Mouse (Mus musculus) spleen, adult 2 months (tissue): ENCODE results near the gene Coa4. TPM values are rescaled to one million over a fixed set of nuclear protein-coding genes. Genes with fewer than 3 reads are reported as not detected.
"Not testable (repeated sequence)": the region's sequence is repeated elsewhere in the genome, so short reads cannot be mapped to it uniquely, and the experiment has no call there.

Experiments
- DNase-seq, 2 experiments: peaks; one replicate each; pipeline versions ENCODE4 v3.0.0 to v3.0.0-alpha.2; 2012 to 2021; ENCODE audit warnings: low spot score in 2 of 2, low read depth in 1 of 2
- H3K27ac ChIP-seq: fragments of 200-500 bp; 2 replicates; pipeline ENCODE4 v1.5.1; 2012; ENCODE audit warnings: low read length, inconsistent platforms; ENCODE audit not compliant: insufficient read depth
- H3K27me3 ChIP-seq: fragments of 200-500 bp; 2 replicates; pipeline ENCODE4 v1.6.1; 2012; ENCODE audit warnings: mild to moderate bottlenecking, moderate library complexity, low read length, inconsistent platforms; ENCODE audit not compliant: control insufficient read depth, insufficient read depth
- H3K36me3 ChIP-seq: fragments of 200-500 bp; 2 replicates; pipeline ENCODE4 v1.6.1; 2012; ENCODE audit warnings: mild to moderate bottlenecking, low read length, inconsistent platforms; ENCODE audit not compliant: control insufficient read depth, insufficient read depth
- H3K4me1 ChIP-seq: fragments of 200-500 bp; 2 replicates; pipeline ENCODE4 v1.6.1; 2011; ENCODE audit warnings: inconsistent platforms; ENCODE audit not compliant: control insufficient read depth, insufficient read depth, insufficient read length
- H3K4me3 ChIP-seq: fragments of 200-500 bp; 2 replicates; pipeline ENCODE4 v1.5.1; 2011; ENCODE audit warnings: mild to moderate bottlenecking, inconsistent platforms; ENCODE audit not compliant: insufficient read depth, insufficient read length; ENCODE audit errors: extremely low read depth
- CTCF ChIP-seq: fragments of 200-500 bp; IDR thresholded peaks from 2 replicates; pipeline ENCODE4 v1.5.1; 2011; ENCODE audit warnings: mild to moderate bottlenecking, inconsistent platforms; ENCODE audit not compliant: insufficient read depth, insufficient read length, insufficient replicate concordance; ENCODE audit errors: extremely low read depth
- POLR2A ChIP-seq: fragments of 200-500 bp; IDR thresholded peaks from 2 replicates; pipeline ENCODE4 v1.6.1; 2011; ENCODE audit warnings: low read depth, low read length, inconsistent platforms
- WGBS: fragments of 180-500 bp; shearing (Covaris S2); methylation state at CpG from one replicate; pipeline ENCODE4 v1.1.7; 2018; 5-methylcytosine and 5-hydroxymethylcytosine counted together
- polyA plus RNA-seq: library from polyadenylated mRNA; depleted of rRNA; stranded (reverse); fragments of >200 nt; gene quantifications from 2 replicates; pipeline ENCODE4 v1.2.3, GENCODE M21; 2012

Gene Coa4
- polyA plus RNA-seq, 1 experiment = 7.8 TPM

- WGBS = 95% methylated on average over 5 of the region's 5 CpGs
- H3K36me3 ChIP-seq = peaks cover 2% of the 10 kb centered on the region; the same call in 1 of the 2 replicates
- no peak overlapping the region for H3K4me3 ChIP-seq
- no peaks in the 10 kb centered on the region for H3K4me1 ChIP-seq
- no peak overlapping the region for H3K27ac ChIP-seq
- no peak for DNase-seq
- TF ChIP-seq CTCF (no peak), POLR2A (no peak)
- H3K27me3 ChIP-seq = no peaks in the 10 kb centered on the region
Measured at GRCm38 (mm10) chr7:100557241-100557640, 20.4 kb downstream of the Coa4 start.

GRCm38 (mm10) chr7:100559331-100559730, 22.5 kb downstream of the Coa4 start:
- WGBS = 81% methylated on average over 4 of the region's 4 CpGs
- Histone ChIP-seq H3K4me3 (no peak overlapping the region), H3K4me1 (no peaks in the 10 kb centered on the region), H3K27ac (no peak overlapping the region), H3K27me3 (no peaks in the 10 kb centered on the region), H3K36me3 (peaks cover 2% of the 10 kb centered on the region; the same call in 1 of the 2 replicates)
- TF ChIP-seq CTCF = no peak
- no peak for TF ChIP-seq POLR2A
- no peak for DNase-seq

- TF ChIP-seq POLR2A (no peak), CTCF (no peak)
- H3K27me3 ChIP-seq = no peaks in the 10 kb centered on the region
- H3K4me3 ChIP-seq = no peak overlapping the region
- no peak overlapping the region for H3K27ac ChIP-seq
- no peaks in the 10 kb centered on the region for H3K4me1 ChIP-seq
- DNase-seq = no peak
- H3K36me3 ChIP-seq = peaks cover 2% of the 10 kb centered on the region; the same call in 1 of the 2 replicates
- WGBS = 92% methylated on average over 11 of the region's 11 CpGs
Measured at GRCm38 (mm10) chr7:100561861-100562587, 25.2 kb downstream of the Coa4 start.

- not testable (repeated sequence) for H3K27me3 ChIP-seq, H3K4me3 ChIP-seq, H3K4me1 ChIP-seq, H3K36me3 ChIP-seq, DNase-seq, H3K27ac ChIP-seq
- WGBS = 95% methylated on average over 5 of the region's 5 CpGs
Measured at GRCm38 (mm10) chr7:100567238-100567637, 30.4 kb downstream of the Coa4 start.

GRCm38 (mm10) chr7:100569907-100570306, 33.0 kb downstream of the Coa4 start:
- Histone ChIP-seq H3K36me3 (peaks cover 3% of the 10 kb centered on the region; the same call in 1 of the 2 replicates), H3K4me3 (no peak overlapping the region), H3K27ac (no peak overlapping the region), H3K4me1 (no peaks in the 10 kb centered on the region), H3K27me3 (no peaks in the 10 kb centered on the region)
- DNase-seq = no peak
- TF ChIP-seq CTCF = no peak
- no peak for TF ChIP-seq POLR2A

- Histone ChIP-seq H3K4me3 (no peak overlapping the region), H3K27me3 (no peaks in the 10 kb centered on the region), H3K4me1 (no peaks in the 10 kb centered on the region), H3K27ac (no peak overlapping the region), H3K36me3 (peaks cover 3% of the 10 kb centered on the region; the same call in 1 of the 2 replicates)
- 84% methylated on average over 3 of the region's 3 CpGs for WGBS
- no peak for DNase-seq
- no peak for TF ChIP-seq POLR2A
- TF ChIP-seq CTCF = no peak
Measured at GRCm38 (mm10) chr7:100570930-100571715, 34.3 kb downstream of the Coa4 start.

- H3K27ac ChIP-seq = no peak overlapping the region
- H3K4me3 ChIP-seq = no peak overlapping the region
- DNase-seq = no peak
- no peaks in the 10 kb centered on the region for H3K4me1 ChIP-seq
- H3K36me3 ChIP-seq = peaks cover 3% of the 10 kb centered on the region; the same call in 1 of the 2 replicates
- TF ChIP-seq POLR2A = no peak
- no peak for TF ChIP-seq CTCF
- no peaks in the 10 kb centered on the region for H3K27me3 ChIP-seq
- 92% methylated on average over 4 of the region's 4 CpGs for WGBS
Measured at GRCm38 (mm10) chr7:100572061-100572460, 35.2 kb downstream of the Coa4 start.
